Comparison of ENCODE assay signal across 8 mouse cellular contexts in the genomic region with DNA sequence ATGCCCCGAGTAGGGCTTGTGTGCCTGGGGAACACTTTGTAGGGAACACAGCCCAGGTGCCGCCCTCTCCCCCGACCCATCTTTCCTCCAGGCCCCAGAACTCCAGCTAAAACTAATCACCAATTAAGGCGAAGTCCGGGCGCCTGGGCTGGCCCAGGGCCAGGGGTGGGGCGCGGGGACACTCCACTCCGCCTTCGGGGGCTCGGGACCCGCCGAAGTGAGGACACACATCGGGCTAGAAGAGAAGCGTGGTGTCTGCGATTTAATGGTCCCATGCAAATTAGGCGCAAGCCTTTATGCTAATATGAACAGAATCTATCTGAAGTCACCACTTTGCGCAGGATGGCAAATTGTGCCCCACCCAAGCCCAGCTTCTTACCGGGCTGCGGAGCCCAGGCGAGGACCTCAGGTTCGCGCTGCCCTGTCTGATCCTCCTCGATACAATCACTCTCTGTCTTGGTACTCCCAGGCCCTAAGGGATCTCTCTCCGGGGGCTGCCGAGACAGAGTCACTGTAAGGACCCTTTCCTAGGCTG. TPM values are rescaled to one million over a fixed set of nuclear protein-coding genes. Genes with fewer than 3 reads are reported as not detected.
DNase-seq lines count a peak whose midpoint lies in the region; ATAC-seq and TF ChIP-seq lines count a peak whose summit lies in the region.

No protein-coding gene starts in this region.

- intact Hi-C loops in heart, postnatal 36 days (cut with DNase I) = no loop called here

- WGBS in liver, embryonic 12.5 days (ENCODE audit: insufficient replicate concordance) = under 1% methylated on average over 26 of the region's 26 CpGs
- 1% methylated on average over 26 of the region's 26 CpGs for WGBS in neural tube, embryonic 13.5 days

- peak overlapping the region; percentile 88 for H3K9ac ChIP-seq in MEL (ENCODE audit: control insufficient read depth, low read depth, low read length, poor library complexity, severe bottlenecking)
- peak overlapping the region; percentile 82 for H3K9ac ChIP-seq in liver, embryonic 12.5 days
- peak overlapping the region; percentile 88 for H3K9ac ChIP-seq in neural tube, embryonic 13.5 days

- peaks cover 0 to 29% of the 10 kb centered on the region in 2 experiments; a peak in 2 of 4 replicates for H3K36me3 ChIP-seq in MEL (ENCODE audit: control insufficient read depth in 1 of 2, insufficient read depth in 2 of 2, low read length in 2 of 2)
- peaks cover 22% of the 10 kb centered on the region for H3K36me3 ChIP-seq in liver, embryonic 12.5 days
- peaks cover 45% of the 10 kb centered on the region for H3K36me3 ChIP-seq in neural tube, embryonic 13.5 days

- ATAC-seq in erythroblast, adult 5-6 weeks (replicated peaks; ENCODE audit: low FRiP score, poor library complexity, severe bottlenecking) = peak; percentile 75
- peak; percentile 63 for ATAC-seq in liver, embryonic 12.5 days
- ATAC-seq in neural tube, embryonic 13.5 days (ENCODE audit: low read depth) = peak; percentile 10

- peaks cover 2 to 32% of the 10 kb centered on the region in 2 experiments; a peak in 3 of 4 replicates for H3K4me1 ChIP-seq in MEL (ENCODE audit: control insufficient read depth in 1 of 2, insufficient read depth in 2 of 2, low read length in 2 of 2)
- H3K4me1 ChIP-seq in liver, embryonic 12.5 days = peaks cover 71% of the 10 kb centered on the region
- peaks cover 69% of the 10 kb centered on the region for H3K4me1 ChIP-seq in neural tube, embryonic 13.5 days (replicated peaks)

- H3K27me3 ChIP-seq in MEL (ENCODE audit: control insufficient read depth in 1 of 2, insufficient read depth in 2 of 2, low read length in 2 of 2) = no peaks in the 10 kb centered on the region
- peaks cover 8% of the 10 kb centered on the region for H3K27me3 ChIP-seq in liver, embryonic 12.5 days (replicated peaks)
- H3K27me3 ChIP-seq in neural tube, embryonic 13.5 days = peaks cover 3% of the 10 kb centered on the region

- H3K9me3 ChIP-seq in MEL (replicated peaks; ENCODE audit: insufficient read depth, low read length) = no peaks in the 10 kb centered on the region
- no peaks in the 10 kb centered on the region; the same call in 1 of the 2 replicates for H3K9me3 ChIP-seq in liver, embryonic 12.5 days (replicated peaks)
- no peaks in the 10 kb centered on the region for H3K9me3 ChIP-seq in neural tube, embryonic 13.5 days

- peak overlapping the region; percentile 95 for H3K4me2 ChIP-seq in liver, embryonic 12.5 days
- H3K4me2 ChIP-seq in neural tube, embryonic 13.5 days = peak overlapping the region; percentile 85

- TF ChIP-seq EP300 in MEL (IDR thresholded peaks at IDR 0.05; ENCODE audit: low read depth in 1 of 2, low read length in 2 of 2) = no peak

- peak; percentile 54 to 75 for TF ChIP-seq POLR2A in MEL (IDR thresholded peaks at IDR 0.05; ENCODE audit: control insufficient read depth in 1 of 2, insufficient read depth in 1 of 2, low read depth in 1 of 2, low read length in 2 of 2, poor library complexity in 1 of 2)

- TF ChIP-seq RAD21 in MEL (IDR thresholded peaks at IDR 0.05; ENCODE audit: low read depth, low read length) = no peak

- no peak for TF ChIP-seq CTCF in MEL (IDR thresholded peaks at IDR 0.05 in 2 of 3, conservative IDR thresholded peaks at IDR 0.05 in 1 of 3; ENCODE audit: control insufficient read depth in 1 of 3, insufficient read depth in 1 of 3, low read depth in 2 of 3, low read length in 3 of 3, poor library complexity in 1 of 3, severe bottlenecking in 1 of 3)

- H3K79me2 ChIP-seq in MEL (ENCODE audit: control insufficient read depth, insufficient read depth, low read length, poor library complexity) = peaks cover 7% of the 10 kb centered on the region; the same call in 1 of the 2 replicates

- peak overlapping the region; percentile 82 to 96 for H3K4me3 ChIP-seq in MEL (ENCODE audit: control insufficient read depth in 1 of 2, insufficient read depth in 1 of 2, low read depth in 2 of 2, low read length in 2 of 2)
- H3K4me3 ChIP-seq in liver, embryonic 12.5 days = peak overlapping the region; percentile 69
- peak overlapping the region; percentile 63 for H3K4me3 ChIP-seq in neural tube, embryonic 13.5 days

- peak overlapping the region; percentile 96 for H3K27ac ChIP-seq in MEL (ENCODE audit: control insufficient read depth, low read depth, low read length)
- H3K27ac ChIP-seq in liver, embryonic 12.5 days = peak overlapping the region; percentile 93
- peak overlapping the region; percentile 86 for H3K27ac ChIP-seq in neural tube, embryonic 13.5 days (replicated peaks)

- peak; percentile 26 to 49 for DNase-seq in adrenal gland, postnatal 36 days
- DNase-seq in adrenal gland, adult 2 months = no peak
- peak; percentile 92 for DNase-seq in MEL (ENCODE audit: low read depth, low spot score)
- DNase-seq in heart, postnatal 36 days = peak; percentile 66 to 73
- DNase-seq in T-cell, adult 2 months (ENCODE audit: low spot score) = no peak

TF ChIP-seq in MEL, 35 proteins besides CTCF, POLR2A, EP300 and RAD21 (continues in another document):
- no peak for TF ChIP-seq GABPA (IDR thresholded peaks at IDR 0.05; ENCODE audit: low read depth, low read length)

RNA-seq across cellular contexts. Expression of a gene that starts 0.7 kb away (rescaled TPM):
- 10 to 100 TPM; 19.0 to 21.6 TPM for total RNA-seq in adrenal gland, postnatal 36 days (2021)
- total RNA-seq in adrenal gland, adult 2 months (2021) = 10 to 100 TPM; 16.0 to 25.8 TPM
- 41.3 and 44.9 TPM in 2 replicates for polyA plus RNA-seq in adrenal gland, adult 2 months (2012; rRNA removed)
- 16.9 and 18.3 TPM in 2 replicates for total RNA-seq in MEL (2012; rRNA removed)
- polyA plus RNA-seq in MEL (2012; ENCODE audit: insufficient read depth in 1 of 2, insufficient read length in 2 of 2, low read depth in 1 of 2, low replicate concordance in 2 of 2, missing spikeins in 1 of 2) = 10 to 100 TPM in 1 of 2 experiments, not detected in 1; 44.6 TPM
- total RNA-seq in erythroblast, adult 5-6 weeks (2015; ENCODE audit: low replicate concordance) = 0.84 and 1.7 TPM in 2 replicates
- total RNA-seq in erythroblast, adult 5-6 weeks (2017; ENCODE audit: low replicate concordance) = 2.2 and 2.7 TPM in 2 replicates
- total RNA-seq in heart, postnatal 36 days (2021) = 10 to 100 TPM; 12.4 to 12.8 TPM
- 14.3 and 17.4 TPM in 2 replicates for polyA plus RNA-seq in liver, embryonic 12.5 days (2016; fragmentation: Nextera tagmentation; extraction: Ambion mirVana)
- 38.1 and 42.0 TPM in 2 replicates for polyA plus RNA-seq in neural tube, embryonic 13.5 days (2015; fragmentation: Nextera tagmentation; extraction: Ambion mirVana)

RNA-seq across cellular contexts. Expression of a gene that starts 6.3 kb away (rescaled TPM):
- 10 to 100 TPM; 52.4 to 71.7 TPM for total RNA-seq in adrenal gland, postnatal 36 days (2021)
- 10 to 100 TPM; 53.6 to 75.7 TPM for total RNA-seq in adrenal gland, adult 2 months (2021)
- 203 and 219 TPM in 2 replicates for polyA plus RNA-seq in adrenal gland, adult 2 months (2012; rRNA removed)
- total RNA-seq in MEL (2012; rRNA removed) = 24.1 and 30.5 TPM in 2 replicates
- 100 to 1,000 TPM in 1 of 2 experiments, not detected in 1; 107 TPM for polyA plus RNA-seq in MEL (2012; ENCODE audit: insufficient read depth in 1 of 2, insufficient read length in 2 of 2, low read depth in 1 of 2, low replicate concordance in 2 of 2, missing spikeins in 1 of 2)
- total RNA-seq in erythroblast, adult 5-6 weeks (2015; ENCODE audit: low replicate concordance) = 10.4 and 18.0 TPM in 2 replicates
- total RNA-seq in erythroblast, adult 5-6 weeks (2017; ENCODE audit: low replicate concordance) = 8.4 and 9.4 TPM in 2 replicates
- total RNA-seq in heart, postnatal 36 days (2021) = 10 to 100 TPM; 25.8 to 29.4 TPM
- 33.2 and 36.9 TPM in 2 replicates for polyA plus RNA-seq in liver, embryonic 12.5 days (2016; fragmentation: Nextera tagmentation; extraction: Ambion mirVana)
- 188 and 221 TPM in 2 replicates for polyA plus RNA-seq in neural tube, embryonic 13.5 days (2015; fragmentation: Nextera tagmentation; extraction: Ambion mirVana)

RNA-seq across cellular contexts. Expression of a gene that starts 8.7 kb away (rescaled TPM):
- 1 to 10 TPM in 1 of 2 experiments, under 1 TPM in 1; 0.89 to 1.1 TPM for total RNA-seq in adrenal gland, postnatal 36 days (2021)
- under 1 TPM; 0.35 to 0.58 TPM for total RNA-seq in adrenal gland, adult 2 months (2021)
- polyA plus RNA-seq in adrenal gland, adult 2 months (2012; rRNA removed) = 1.1 and 2.4 TPM in 2 replicates
- 0.75 and 1.1 TPM in 2 replicates for total RNA-seq in MEL (2012; rRNA removed)
- polyA plus RNA-seq in MEL (2012; ENCODE audit: insufficient read depth in 1 of 2, insufficient read length in 2 of 2, low read depth in 1 of 2, low replicate concordance in 2 of 2, missing spikeins in 1 of 2) = 1 to 10 TPM in 1 of 2 experiments, not detected in 1; 1.3 TPM
- not detected in 2 replicates for total RNA-seq in erythroblast, adult 5-6 weeks (2015; ENCODE audit: low replicate concordance)
- total RNA-seq in erythroblast, adult 5-6 weeks (2017; ENCODE audit: low replicate concordance) = 0.28 TPM in 1 of 2 replicates, not detected in the other
- 10 to 100 TPM; 17.2 to 23.1 TPM for total RNA-seq in heart, postnatal 36 days (2021)
- polyA plus RNA-seq in liver, embryonic 12.5 days (2016; fragmentation: Nextera tagmentation; extraction: Ambion mirVana) = 3.0 and 3.6 TPM in 2 replicates
- 0.83 and 0.93 TPM in 2 replicates for polyA plus RNA-seq in neural tube, embryonic 13.5 days (2015; fragmentation: Nextera tagmentation; extraction: Ambion mirVana)

RNA-seq across cellular contexts. Expression of a gene that starts 22.2 kb away (rescaled TPM):
- 10 to 100 TPM; 39.2 to 48.1 TPM for total RNA-seq in adrenal gland, postnatal 36 days (2021)
- total RNA-seq in adrenal gland, adult 2 months (2021) = 10 to 100 TPM; 41.6 to 47.8 TPM
- polyA plus RNA-seq in adrenal gland, adult 2 months (2012; rRNA removed) = 21.7 and 22.5 TPM in 2 replicates
- 31.1 and 31.9 TPM in 2 replicates for total RNA-seq in MEL (2012; rRNA removed)
- polyA plus RNA-seq in MEL (2012; ENCODE audit: insufficient read depth in 1 of 2, insufficient read length in 2 of 2, low read depth in 1 of 2, low replicate concordance in 2 of 2, missing spikeins in 1 of 2) = 10 to 100 TPM in 1 of 2 experiments, not detected in 1; 58.2 TPM
- total RNA-seq in erythroblast, adult 5-6 weeks (2015; ENCODE audit: low replicate concordance) = 11.3 and 13.3 TPM in 2 replicates
- total RNA-seq in erythroblast, adult 5-6 weeks (2017; ENCODE audit: low replicate concordance) = 19.6 and 25.6 TPM in 2 replicates
- 10 to 100 TPM; 26.9 to 29.9 TPM for total RNA-seq in heart, postnatal 36 days (2021)
- 44.7 and 50.0 TPM in 2 replicates for polyA plus RNA-seq in liver, embryonic 12.5 days (2016; fragmentation: Nextera tagmentation; extraction: Ambion mirVana)
- 20.2 and 20.7 TPM in 2 replicates for polyA plus RNA-seq in neural tube, embryonic 13.5 days (2015; fragmentation: Nextera tagmentation; extraction: Ambion mirVana)

RNA-seq across cellular contexts. Expression of a gene that starts 24.2 kb away (rescaled TPM):
- total RNA-seq in adrenal gland, postnatal 36 days (2021) = 1 to 10 TPM; 6.3 to 6.8 TPM
- total RNA-seq in adrenal gland, adult 2 months (2021) = 10 to 100 TPM in 1 of 2 experiments, 1 to 10 TPM in 1; 8.3 to 11.6 TPM
- 17.8 and 19.1 TPM in 2 replicates for polyA plus RNA-seq in adrenal gland, adult 2 months (2012; rRNA removed)
- total RNA-seq in MEL (2012; rRNA removed) = 23.7 and 24.6 TPM in 2 replicates
- polyA plus RNA-seq in MEL (2012; ENCODE audit: insufficient read depth in 1 of 2, insufficient read length in 2 of 2, low read depth in 1 of 2, low replicate concordance in 2 of 2, missing spikeins in 1 of 2) = 10 to 100 TPM; 65.8 to 66.0 TPM
- 33.0 and 34.3 TPM in 2 replicates for total RNA-seq in erythroblast, adult 5-6 weeks (2015; ENCODE audit: low replicate concordance)
- 8.1 and 17.6 TPM in 2 replicates for total RNA-seq in erythroblast, adult 5-6 weeks (2017; ENCODE audit: low replicate concordance)
- 1 to 10 TPM; 1.6 to 2.7 TPM for total RNA-seq in heart, postnatal 36 days (2021)
- 12.6 TPM in 2 replicates for polyA plus RNA-seq in liver, embryonic 12.5 days (2016; fragmentation: Nextera tagmentation; extraction: Ambion mirVana)
- polyA plus RNA-seq in neural tube, embryonic 13.5 days (2015; fragmentation: Nextera tagmentation; extraction: Ambion mirVana) = 45.0 and 45.1 TPM in 2 replicates

Comparison
In these comparisons a context has a peak if more than half of its experiments do, and no peak if none do; other contexts are left out.
1. DNase-seq: peak in adrenal gland, postnatal 36 days (2 of 2), MEL (single experiment) and heart, postnatal 36 days (2 of 2); none in adrenal gland, adult 2 months (single experiment) and T-cell, adult 2 months (single experiment).
2. ATAC-seq: peak in every context shown above with its lines; median percentile 75 in erythroblast, adult 5-6 weeks; 63 in liver, embryonic 12.5 days; 10 in neural tube, embryonic 13.5 days.
3. Peak in every context shown above with its lines, with median percentiles within 50 percentile points of each other: H3K27ac ChIP-seq, H3K4me3 ChIP-seq and H3K9ac ChIP-seq.